Mouse (Mus musculus) G1E (cell line): ENCODE measurements at regions not wholly inside any gene's neighbourhood (a gene's known extent, or its start where the extent isn't known, plus 50 kb on each side); places are given as distances from the start of the nearest gene placed in this dataset.

Experiments
- CTCF ChIP-seq: IDR thresholded peaks from 2 replicates; pipeline ENCODE4 v1.5.1; 2012; ENCODE audit warnings: low read depth, low read length, inconsistent platforms, mixed read lengths
- GATA1 ChIP-seq: IDR thresholded peaks from 2 replicates; pipeline ENCODE4 v1.6.1; 2012; ENCODE audit warnings: borderline replicate concordance, low read length, inconsistent platforms, mixed read lengths
- POLR2AphosphoS5 ChIP-seq: IDR thresholded peaks from 2 replicates; pipeline ENCODE4 v1.6.1; 2012; ENCODE audit warnings: low read depth, low read length, inconsistent platforms; ENCODE audit not compliant: insufficient replicate concordance
- TAL1 ChIP-seq: conservative IDR thresholded peaks from 2 replicates; pipeline ENCODE4 v1.6.1; 2012; ENCODE audit warnings: low read depth, low read length, inconsistent platforms, mixed read lengths

DNA sequence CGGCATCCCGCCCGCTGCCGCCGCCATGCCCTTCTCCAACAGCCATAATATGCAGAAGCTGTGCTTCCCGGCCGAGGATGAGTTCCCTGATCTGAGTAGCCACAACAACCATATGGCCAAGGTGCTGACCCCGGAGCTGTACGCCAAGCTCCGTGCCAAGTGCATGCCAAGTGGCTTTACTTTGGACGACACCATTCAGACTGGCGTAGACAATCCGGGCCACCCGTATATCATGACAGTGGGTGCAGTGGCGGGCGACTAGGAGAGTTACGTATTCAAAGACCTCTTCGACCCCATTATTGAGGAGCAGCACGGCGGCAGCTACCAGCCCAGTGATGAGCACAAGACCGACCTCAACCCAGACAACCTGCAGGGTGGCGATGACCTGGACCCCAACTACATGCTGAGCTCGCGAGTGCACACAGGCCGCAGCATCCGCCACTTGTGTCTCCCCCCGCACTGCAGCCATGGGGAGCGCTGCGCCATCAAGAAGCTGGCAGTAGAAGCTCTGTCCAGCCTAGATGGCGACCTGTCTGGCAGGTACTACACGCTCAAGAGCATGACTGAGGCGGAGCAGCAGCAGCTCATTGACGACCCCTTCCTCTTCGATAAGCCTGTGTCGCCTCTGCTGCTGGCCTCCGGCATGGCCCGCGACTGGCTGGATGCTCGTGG lies 386.4 kb upstream of the Gm12887 start:
- TF ChIP-seq CTCF: no peak
- no peak for TF ChIP-seq GATA1
- no peak for TF ChIP-seq TAL1
- TF ChIP-seq POLR2AphosphoS5: no peak
